Mouse (Mus musculus) lung, postnatal 0 days (tissue): ENCODE data around the gene Immp2l.

Experiments used
- CTCF ChIP-seq: IDR thresholded peaks from 2 replicates; pipeline ENCODE4 v1.5.1; 2016; ENCODE audit warnings: antibody characterized with exemption, mild to moderate bottlenecking
- EP300 ChIP-seq: IDR thresholded peaks from 2 replicates; pipeline ENCODE4 v1.6.1; 2016; ENCODE audit warnings: antibody characterized with exemption, mild to moderate bottlenecking, control low read depth

- TF ChIP-seq CTCF (no peak), EP300 (no peak)
Observed at GRCm38 (mm10) chr12:41027485-41027884, 3.6 kb downstream of the Immp2l start.
